Mouse (Mus musculus): ENCODE measurements around the gene Ogfrl1. TPM values are rescaled to one million over a fixed set of nuclear protein-coding genes. Genes with fewer than 3 reads are reported as not detected.

Gene Ogfrl1
- 10.0 and 12.2 TPM in 2 replicates for polyA plus RNA-seq (2014; fragmentation: Nextera tagmentation; extraction: Ambion mirVana)

GRCm38 (mm10) chr1:23397623-23398022, at the start of gene Ogfrl1:
TSS of gene Ogfrl1 (minus strand) at chr1:23397772.
- H3K4me3 ChIP-seq (ENCODE audit: low read depth, low read length) = no peak within 1 kb of the TSS
- H3K4me1 ChIP-seq (replicated peaks; ENCODE audit: control insufficient read depth, insufficient read depth, low read length) = no peaks in the 10 kb centered on the region
- H3K27me3 ChIP-seq (ENCODE audit: control insufficient read depth, insufficient read depth, low read length) = no peaks in the 10 kb centered on the region
- H3K36me3 ChIP-seq (ENCODE audit: control insufficient read depth, insufficient read depth, low read length) = no peaks in the 10 kb centered on the region
- H3K4me2 ChIP-seq (replicated peaks; ENCODE audit: low read depth, low read length) = no peak within 1 kb of the TSS
- DNase-seq (ENCODE audit: low spot score) (no peak), ATAC-seq (ENCODE audit: low FRiP score) (no peak)
- no peak within 1 kb of the TSS for H3K9ac ChIP-seq (ENCODE audit: low read depth, low read length)
- H3K27ac ChIP-seq (ENCODE audit: low read depth, low read length) = no peak within 1 kb of the TSS
- no peaks in the 10 kb centered on the region for H3K9me3 ChIP-seq (ENCODE audit: control insufficient read depth, low read length)
- 87% methylated on average over 4 of the region's 4 CpGs for WGBS

- ATAC-seq (ENCODE audit: low FRiP score) (no peak), DNase-seq (ENCODE audit: low spot score) (no peak)
- no peak overlapping the region for H3K27ac ChIP-seq (ENCODE audit: low read depth, low read length)
- H3K9me3 ChIP-seq (ENCODE audit: control insufficient read depth, low read length) = no peaks in the 10 kb centered on the region
- H3K9ac ChIP-seq (ENCODE audit: low read depth, low read length) = no peak overlapping the region
- H3K4me2 ChIP-seq (replicated peaks; ENCODE audit: low read depth, low read length) = no peak overlapping the region
- 86% methylated on average over 5 of the region's 5 CpGs for WGBS
- H3K4me1 ChIP-seq (replicated peaks; ENCODE audit: control insufficient read depth, insufficient read depth, low read length) = no peaks in the 10 kb centered on the region
- no peaks in the 10 kb centered on the region for H3K27me3 ChIP-seq (ENCODE audit: control insufficient read depth, insufficient read depth, low read length)
- no peaks in the 10 kb centered on the region for H3K36me3 ChIP-seq (ENCODE audit: control insufficient read depth, insufficient read depth, low read length)
- H3K4me3 ChIP-seq (ENCODE audit: low read depth, low read length) = no peak overlapping the region
These were observed 48.3 kb upstream of the Ogfrl1 start for GRCm38 (mm10) chr1:23445736-23446424.

GRCm38 (mm10) chr1:23433612-23434011, 36.0 kb upstream of the Ogfrl1 start:
- H3K4me3 ChIP-seq (ENCODE audit: low read depth, low read length) = no peak overlapping the region
- DNase-seq (ENCODE audit: low spot score) = no peak
- ATAC-seq (ENCODE audit: low FRiP score) = no peak
- no peak overlapping the region for H3K27ac ChIP-seq (ENCODE audit: low read depth, low read length)
- no peak overlapping the region for H3K9ac ChIP-seq (ENCODE audit: low read depth, low read length)
- H3K36me3 ChIP-seq (ENCODE audit: control insufficient read depth, insufficient read depth, low read length) = no peaks in the 10 kb centered on the region
- H3K4me2 ChIP-seq (replicated peaks; ENCODE audit: low read depth, low read length) = no peak overlapping the region
- H3K4me1 ChIP-seq (replicated peaks; ENCODE audit: control insufficient read depth, insufficient read depth, low read length) = no peaks in the 10 kb centered on the region
- WGBS = 87% methylated on average over 3 of the region's 3 CpGs
- H3K9me3 ChIP-seq (ENCODE audit: control insufficient read depth, low read length) = no peaks in the 10 kb centered on the region
- H3K27me3 ChIP-seq (ENCODE audit: control insufficient read depth, insufficient read depth, low read length) = no peaks in the 10 kb centered on the region

- no peak overlapping the region for H3K27ac ChIP-seq (ENCODE audit: low read depth, low read length)
- ATAC-seq (ENCODE audit: low FRiP score) = no peak
- H3K4me2 ChIP-seq (replicated peaks; ENCODE audit: low read depth, low read length) = no peak overlapping the region
- no peaks in the 10 kb centered on the region for H3K9me3 ChIP-seq (ENCODE audit: control insufficient read depth, low read length)
- no peaks in the 10 kb centered on the region for H3K36me3 ChIP-seq (ENCODE audit: control insufficient read depth, insufficient read depth, low read length)
- H3K4me3 ChIP-seq (ENCODE audit: low read depth, low read length) = no peak overlapping the region
- no peaks in the 10 kb centered on the region for H3K4me1 ChIP-seq (replicated peaks; ENCODE audit: control insufficient read depth, insufficient read depth, low read length)
- H3K9ac ChIP-seq (ENCODE audit: low read depth, low read length) = no peak overlapping the region
- no peak for DNase-seq (ENCODE audit: low spot score)
- H3K27me3 ChIP-seq (ENCODE audit: control insufficient read depth, insufficient read depth, low read length) = no peaks in the 10 kb centered on the region
- 94% methylated on average over 2 of the region's 2 CpGs for WGBS
These were observed 28.9 kb upstream of the Ogfrl1 start for GRCm38 (mm10) chr1:23426447-23426846.

GRCm38 (mm10) chr1:23418941-23419340, 21.4 kb upstream of the Ogfrl1 start:
- 88% methylated on average over 1 of the region's 1 CpGs for WGBS
- Histone ChIP-seq H3K4me2 (replicated peaks; ENCODE audit: low read depth, low read length) (no peak overlapping the region), H3K4me3 (ENCODE audit: low read depth, low read length) (no peak overlapping the region), H3K4me1 (replicated peaks; ENCODE audit: control insufficient read depth, insufficient read depth, low read length) (no peaks in the 10 kb centered on the region), H3K9ac (ENCODE audit: low read depth, low read length) (no peak overlapping the region), H3K27me3 (ENCODE audit: control insufficient read depth, insufficient read depth, low read length) (no peaks in the 10 kb centered on the region), H3K27ac (ENCODE audit: low read depth, low read length) (no peak overlapping the region), H3K9me3 (ENCODE audit: control insufficient read depth, low read length) (no peaks in the 10 kb centered on the region), H3K36me3 (ENCODE audit: control insufficient read depth, insufficient read depth, low read length) (no peaks in the 10 kb centered on the region)
- DNase-seq (ENCODE audit: low spot score) (no peak), ATAC-seq (ENCODE audit: low FRiP score) (no peak)

GRCm38 (mm10) chr1:23418059-23418458, 20.5 kb upstream of the Ogfrl1 start:
- Histone ChIP-seq H3K27ac (ENCODE audit: low read depth, low read length) (no peak overlapping the region), H3K4me2 (replicated peaks; ENCODE audit: low read depth, low read length) (no peak overlapping the region), H3K27me3 (ENCODE audit: control insufficient read depth, insufficient read depth, low read length) (no peaks in the 10 kb centered on the region), H3K4me3 (ENCODE audit: low read depth, low read length) (no peak overlapping the region), H3K4me1 (replicated peaks; ENCODE audit: control insufficient read depth, insufficient read depth, low read length) (no peaks in the 10 kb centered on the region), H3K9ac (ENCODE audit: low read depth, low read length) (no peak overlapping the region), H3K36me3 (ENCODE audit: control insufficient read depth, insufficient read depth, low read length) (no peaks in the 10 kb centered on the region), H3K9me3 (ENCODE audit: control insufficient read depth, low read length) (no peaks in the 10 kb centered on the region)
- no peak for ATAC-seq (ENCODE audit: low FRiP score)
- no peak for DNase-seq (ENCODE audit: low spot score)
- 81% methylated on average over 2 of the region's 2 CpGs for WGBS

GRCm38 (mm10) chr1:23417562-23417961, 20.0 kb upstream of the Ogfrl1 start:
- Histone ChIP-seq H3K9me3 (ENCODE audit: control insufficient read depth, low read length) (no peaks in the 10 kb centered on the region), H3K4me2 (replicated peaks; ENCODE audit: low read depth, low read length) (no peak overlapping the region), H3K27me3 (ENCODE audit: control insufficient read depth, insufficient read depth, low read length) (no peaks in the 10 kb centered on the region), H3K4me3 (ENCODE audit: low read depth, low read length) (no peak overlapping the region), H3K9ac (ENCODE audit: low read depth, low read length) (no peak overlapping the region), H3K27ac (ENCODE audit: low read depth, low read length) (no peak overlapping the region), H3K4me1 (replicated peaks; ENCODE audit: control insufficient read depth, insufficient read depth, low read length) (no peaks in the 10 kb centered on the region), H3K36me3 (ENCODE audit: control insufficient read depth, insufficient read depth, low read length) (no peaks in the 10 kb centered on the region)
- 92% methylated on average over 3 of the region's 3 CpGs for WGBS
- ATAC-seq (ENCODE audit: low FRiP score) (no peak), DNase-seq (ENCODE audit: low spot score) (no peak)

GRCm38 (mm10) chr1:23411533-23411932, 14.0 kb upstream of the Ogfrl1 start:
- Histone ChIP-seq H3K4me2 (replicated peaks; ENCODE audit: low read depth, low read length) (no peak overlapping the region), H3K9me3 (ENCODE audit: control insufficient read depth, low read length) (no peaks in the 10 kb centered on the region), H3K27me3 (ENCODE audit: control insufficient read depth, insufficient read depth, low read length) (no peaks in the 10 kb centered on the region), H3K4me1 (replicated peaks; ENCODE audit: control insufficient read depth, insufficient read depth, low read length) (no peaks in the 10 kb centered on the region), H3K4me3 (ENCODE audit: low read depth, low read length) (no peak overlapping the region), H3K36me3 (ENCODE audit: control insufficient read depth, insufficient read depth, low read length) (no peaks in the 10 kb centered on the region), H3K27ac (ENCODE audit: low read depth, low read length) (no peak overlapping the region), H3K9ac (ENCODE audit: low read depth, low read length) (no peak overlapping the region)
- ATAC-seq (ENCODE audit: low FRiP score) (no peak), DNase-seq (ENCODE audit: low spot score) (no peak)
- 91% methylated on average over 5 of the region's 5 CpGs for WGBS

- Histone ChIP-seq H3K4me3 (ENCODE audit: low read depth, low read length) (no peak overlapping the region), H3K4me1 (replicated peaks; ENCODE audit: control insufficient read depth, insufficient read depth, low read length) (no peaks in the 10 kb centered on the region), H3K27me3 (ENCODE audit: control insufficient read depth, insufficient read depth, low read length) (no peaks in the 10 kb centered on the region), H3K9me3 (ENCODE audit: control insufficient read depth, low read length) (no peaks in the 10 kb centered on the region), H3K9ac (ENCODE audit: low read depth, low read length) (no peak overlapping the region), H3K36me3 (ENCODE audit: control insufficient read depth, insufficient read depth, low read length) (no peaks in the 10 kb centered on the region), H3K27ac (ENCODE audit: low read depth, low read length) (no peak overlapping the region), H3K4me2 (replicated peaks; ENCODE audit: low read depth, low read length) (no peak overlapping the region)
- ATAC-seq (ENCODE audit: low FRiP score) (no peak), DNase-seq (ENCODE audit: low spot score) (no peak)
- 94% methylated on average over 2 of the region's 2 CpGs for WGBS
These were observed 12.4 kb upstream of the Ogfrl1 start for GRCm38 (mm10) chr1:23409960-23410359.
